In the genomic region with DNA sequence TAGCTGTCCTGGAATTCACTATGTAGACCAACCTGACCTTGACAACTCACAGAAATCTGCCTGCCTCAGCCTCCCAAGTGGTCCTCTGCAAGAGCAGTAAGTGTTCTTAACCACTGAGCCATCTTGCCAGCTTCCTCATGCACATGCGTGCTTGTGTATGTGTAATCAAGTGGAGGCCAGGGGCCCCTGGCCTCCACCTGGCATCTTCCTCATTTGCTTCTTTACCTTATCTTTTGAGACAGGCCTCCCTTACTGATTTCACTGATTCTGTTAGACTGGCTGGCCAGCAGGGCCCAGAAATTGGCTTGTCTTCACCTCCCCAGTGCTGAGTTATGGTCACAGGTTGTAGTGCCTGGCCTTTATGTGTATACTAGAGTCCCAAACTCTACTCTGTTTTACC, we compare ENCODE assay signal across 25 mouse cellular contexts.
DNase-seq lines count a peak whose midpoint lies in the region; ATAC-seq lines count a peak whose summit lies in the region.
"Had no signal": no experiment of that assay in that cellular context is flagged by ENCODE, and none has a peak within 500 bp of the region (broad histone marks: within the 10 kb centered on the region; RNA-seq: fewer than 3 reads in every experiment).

No protein-coding gene starts in this region.

- no peak overlapping the region for H3K27ac ChIP-seq in liver, embryonic 13.5 days
- H3K27ac ChIP-seq: forebrain, embryonic 12.5 days; gastrocnemius, adult 2 months; hindbrain, embryonic 13.5 days; left cerebral cortex, adult 2 months; limb, embryonic 15.5 days; macrophage; midbrain, embryonic 12.5 days; stomach, postnatal 0 days had no signal

- peaks cover 39% of the 10 kb centered on the region for H3K4me1 ChIP-seq in liver, embryonic 13.5 days (replicated peaks)

- peak; percentile 7 for DNase-seq in heart, adult 11 months
- no peak for DNase-seq in heart, postnatal 14 days
- DNase-seq in liver, embryonic 13.5 days = peak; percentile 15
- DNase-seq in layer of hippocampus, adult 8-10 months (ENCODE audit: low spot score in 2 of 2) = no peak
- DNase-seq in adrenal gland, postnatal 10 days = no peak
- DNase-seq: adrenal gland, adult 2 months; cerebellum, adult 9-10 months; gastrocnemius, adult 2 months; kidney, adult 18-20 months; kidney, postnatal 4 days; layer of hippocampus, adult 9-11 months; thymus, adult 2 months had no signal

- no peak overlapping the region for H3K4me3 ChIP-seq in liver, embryonic 13.5 days (replicated peaks)
- H3K4me3 ChIP-seq: forebrain, embryonic 12.5 days; gastrocnemius, adult 2 months; hindbrain, embryonic 13.5 days; left cerebral cortex, adult 2 months; limb, embryonic 15.5 days; midbrain, embryonic 12.5 days had no signal

- ATAC-seq in common myeloid progenitor, adult 5-6 weeks (replicated peaks; ENCODE audit: low read depth, poor library complexity, severe bottlenecking) = peak; percentile 21; the same call in 1 of the 2 replicates
- ATAC-seq in liver, embryonic 13.5 days (ENCODE audit: low read depth) = peak; percentile 81
- peak; percentile 52 for ATAC-seq in megakaryocyte progenitor cell, adult 5-6 weeks (replicated peaks; ENCODE audit: poor library complexity)
- ATAC-seq in erythroid progenitor cell, adult 5-6 weeks (replicated peaks; ENCODE audit: low FRiP score, poor library complexity, severe bottlenecking) = no peak
- ATAC-seq: CD4-positive, CD25-positive, alpha-beta regulatory T cell, adult 4 months; inflammation-experienced regulatory T-cells, adult 6 months had no signal

- 12% methylated on average over 1 of the region's 1 CpGs for WGBS in liver, embryonic 13.5 days (ENCODE audit: insufficient replicate concordance)

- no peaks in the 10 kb centered on the region for H3K9me3 ChIP-seq in liver, embryonic 13.5 days (replicated peaks)
- H3K9me3 ChIP-seq: forebrain, embryonic 12.5 days; hindbrain, embryonic 13.5 days; limb, embryonic 15.5 days; midbrain, embryonic 12.5 days had no signal

- H3K36me3 ChIP-seq in liver, embryonic 13.5 days = no peaks in the 10 kb centered on the region
- H3K36me3 ChIP-seq: forebrain, embryonic 12.5 days; hindbrain, embryonic 13.5 days; limb, embryonic 15.5 days; midbrain, embryonic 12.5 days had no signal

- no peak overlapping the region for H3K4me2 ChIP-seq in liver, embryonic 13.5 days
- H3K4me2 ChIP-seq: forebrain, embryonic 12.5 days; heart, embryonic 11.5 days; hindbrain, embryonic 13.5 days; limb, embryonic 15.5 days; midbrain, embryonic 12.5 days had no signal

- intact Hi-C loops in heart, postnatal 14 days (cut with DNase I) = no loop called here

- H3K27me3 ChIP-seq in liver, embryonic 13.5 days = no peaks in the 10 kb centered on the region; the same call in 1 of the 2 replicates
- H3K27me3 ChIP-seq: forebrain, embryonic 12.5 days; hindbrain, embryonic 13.5 days; limb, embryonic 15.5 days had no signal

- no peak overlapping the region for H3K9ac ChIP-seq in liver, embryonic 13.5 days
- H3K9ac ChIP-seq: forebrain, embryonic 12.5 days; hindbrain, embryonic 13.5 days; limb, embryonic 15.5 days; midbrain, embryonic 12.5 days had no signal

Comparison
In these comparisons a context has a peak if more than half of its experiments do, and no peak if none do; other contexts are left out.
1. DNase-seq: peak in heart, adult 11 months (single experiment) and liver, embryonic 13.5 days (single experiment); none in heart, postnatal 14 days (0 of 2), layer of hippocampus, adult 8-10 months (0 of 2) and adrenal gland, postnatal 10 days (single experiment).